Mouse (Mus musculus): Measurements from ENCODE around the gene Nepro. TPM values are rescaled to one million over a fixed set of nuclear protein-coding genes. Genes with fewer than 3 reads are reported as not detected.

Nepro gene
- total RNA-seq, 2 experiments from 2014 or later, result 4.6 to 7.2 TPM

DNA sequence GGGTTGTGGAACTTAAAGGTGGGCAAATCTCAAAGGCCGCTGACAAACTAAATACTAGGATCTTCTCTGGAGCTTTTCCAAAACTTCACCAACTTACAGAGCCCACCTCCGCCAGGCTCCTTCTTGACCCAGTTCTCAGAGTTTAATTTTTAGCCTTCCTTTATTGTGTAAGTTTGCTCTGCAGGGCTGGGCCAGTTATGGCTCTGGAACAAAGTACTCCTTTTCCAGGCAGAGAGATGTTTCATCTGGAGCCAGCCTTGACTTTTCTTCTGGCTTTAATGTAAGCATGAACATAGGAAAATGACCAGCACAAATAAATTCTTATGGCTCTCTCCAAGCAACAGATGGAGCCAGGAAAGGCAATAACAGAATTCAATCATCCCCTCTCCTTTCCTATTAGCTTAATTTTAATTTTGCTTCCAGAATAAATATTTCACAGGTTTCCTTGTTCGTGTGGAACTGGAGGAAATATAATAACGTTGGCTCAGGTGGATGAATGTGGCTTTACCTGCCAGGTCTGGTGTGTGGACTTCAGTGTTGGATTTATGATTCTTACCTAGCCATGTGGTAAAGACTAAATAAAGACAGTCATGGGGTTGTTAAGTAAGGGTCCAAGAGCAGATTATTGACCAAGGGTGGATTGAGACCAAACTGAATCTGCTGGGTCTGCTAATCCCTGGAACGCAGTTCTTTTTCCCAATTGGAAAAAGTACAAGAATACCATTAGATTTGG, 26.5 kb upstream of the Nepro start:
- DNase-seq, result no peak
- intact Hi-C loops (cut with DNase I), result loop anchor here (10.0 kb wide), 1 partner anchor 53 kb away; no protein-coding TSS in a partner anchor

DNA sequence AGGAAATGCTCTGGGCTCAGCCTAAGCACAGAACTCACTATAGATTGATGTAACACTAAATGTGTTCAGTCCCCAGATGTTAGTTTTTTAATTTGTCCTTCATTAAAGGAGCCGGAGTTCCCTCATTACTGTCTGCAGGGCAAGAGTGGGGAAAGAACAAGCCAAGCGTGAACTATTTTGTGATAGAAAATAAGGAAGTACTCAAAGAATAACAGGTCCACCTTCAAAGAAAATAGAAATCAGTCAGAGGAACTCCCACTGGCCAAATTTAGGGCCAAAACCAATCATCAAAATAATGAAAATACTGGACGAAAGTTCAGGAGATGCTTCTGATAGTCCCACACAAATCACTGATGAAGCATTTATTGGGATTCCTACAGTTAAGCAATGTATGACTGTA, 22.9 kb upstream of the Nepro start:
- intact Hi-C loops (cut with DNase I), result loop anchor here (10.0 kb wide), 1 partner anchor 216 kb away; no protein-coding TSS in a partner anchor
- no peak for DNase-seq

DNA sequence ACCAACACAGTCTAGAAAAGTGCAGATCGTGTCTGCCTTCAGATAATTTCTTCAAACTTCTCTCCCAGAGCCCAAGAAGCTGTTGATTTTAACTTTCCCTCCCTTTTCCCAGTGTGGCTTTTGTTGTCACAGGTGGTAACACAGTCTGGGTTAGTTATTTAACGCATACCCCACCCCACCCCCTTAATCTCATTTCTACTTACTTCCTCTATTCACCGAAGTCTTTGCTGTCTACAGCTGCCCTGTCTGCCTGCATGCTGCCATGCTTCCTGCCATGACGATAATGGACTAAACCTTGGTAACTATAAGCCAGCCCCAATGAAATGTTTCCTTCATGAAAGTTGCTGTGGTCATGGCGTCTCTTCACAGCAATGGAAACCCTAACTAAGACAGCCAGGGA, 21.8 kb upstream of the Nepro start:
- intact Hi-C loops (cut with DNase I), result loop anchor here (10.0 kb wide), 1 partner anchor 217 kb away; no protein-coding TSS in a partner anchor
- no peak for DNase-seq

DNA sequence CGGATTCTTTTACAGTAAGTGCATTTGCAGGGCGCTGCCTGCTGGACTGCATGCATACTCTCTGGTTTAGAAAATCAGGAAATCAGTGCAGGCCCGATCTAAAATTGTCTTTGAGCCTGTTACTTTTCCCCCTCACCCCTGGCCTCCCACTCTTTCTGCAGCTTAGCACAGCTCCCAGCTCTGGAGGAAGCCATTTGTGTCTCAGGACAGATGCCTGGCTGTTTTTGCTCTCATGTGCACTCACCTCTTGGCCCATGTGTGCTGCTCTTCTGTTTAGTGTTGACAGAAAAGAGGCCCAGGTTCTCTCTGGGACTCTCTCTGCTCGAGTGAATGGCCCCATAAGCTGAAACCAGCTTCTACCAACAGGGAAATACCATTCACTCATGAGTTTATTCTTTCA, 20.6 kb upstream of the Nepro start:
- DNase-seq, result no peak
- intact Hi-C loops (cut with DNase I), result loop anchor here (10.0 kb wide), 1 partner anchor 219 kb away; no protein-coding TSS in a partner anchor

GRCm38 (mm10) chr16:44716305-44717140, 7.6 kb upstream of the Nepro start:
- intact Hi-C loops (cut with DNase I), result no loop called here
- peak in 1 of 2 experiments; percentile 33 for DNase-seq

DNA sequence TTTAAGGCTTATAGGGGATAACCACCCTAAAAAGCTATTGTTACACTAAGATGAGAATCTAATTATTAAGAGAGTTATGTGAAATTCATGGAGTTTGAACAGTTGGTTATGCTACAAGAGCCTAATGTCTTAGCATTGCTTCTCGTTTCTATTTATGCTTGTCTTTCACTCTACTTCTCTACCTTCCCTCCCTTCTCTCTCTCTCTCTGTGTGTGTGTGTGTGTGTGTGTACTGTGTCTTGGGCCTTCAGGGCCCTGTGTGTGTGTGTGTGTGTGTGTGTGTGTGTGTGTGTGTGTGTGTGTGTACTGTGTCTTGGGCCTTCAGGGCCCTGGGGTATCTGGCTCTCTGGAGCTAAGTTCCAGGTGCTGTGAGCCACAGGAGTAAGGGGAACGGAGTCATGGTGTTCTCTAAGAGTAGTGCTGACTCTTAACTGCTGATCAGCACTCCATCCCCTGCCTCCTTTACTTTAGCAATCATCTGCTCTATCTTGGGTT, 6.9 kb upstream of the Nepro start:
- intact Hi-C loops (cut with DNase I), result no loop called here
- DNase-seq, result no peak

- no peak for DNase-seq
- intact Hi-C loops (cut with DNase I), result no loop called here
Measured at GRCm38 (mm10) chr16:44717838-44718237, 6.3 kb upstream of the Nepro start.

DNA sequence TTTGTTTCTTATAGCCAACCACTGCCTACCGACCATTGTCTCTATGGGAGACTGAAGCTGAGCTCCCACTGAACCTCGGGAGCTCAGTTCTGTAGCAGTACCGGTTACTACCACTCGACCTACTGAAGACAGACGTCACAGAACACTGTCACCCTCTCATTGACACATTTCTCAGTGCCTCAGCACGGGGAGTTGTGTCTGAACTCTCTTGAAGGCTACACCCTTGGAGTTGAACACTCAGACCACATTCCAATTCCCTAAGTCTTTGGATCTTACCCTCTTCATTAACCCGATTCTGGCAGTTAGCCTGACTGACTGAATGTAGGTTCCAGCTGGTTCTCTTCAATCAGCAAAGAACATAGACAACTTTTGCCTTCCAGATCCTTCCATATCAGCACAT, 4.8 kb upstream of the Nepro start:
- no peak for DNase-seq
- intact Hi-C loops (cut with DNase I), result no loop called here

GRCm38 (mm10) chr16:44720518-44720917, 3.6 kb upstream of the Nepro start:
- intact Hi-C loops (cut with DNase I), result no loop called here
- no peak for DNase-seq

- DNase-seq, result no peak
- intact Hi-C loops (cut with DNase I), result no loop called here
Measured at GRCm38 (mm10) chr16:44722666-44723065, 1.4 kb upstream of the Nepro start.

- intact Hi-C loops (cut with DNase I), result no loop called here
- no peak for DNase-seq
Measured at GRCm38 (mm10) chr16:44724847-44725246, 746 bp downstream of the Nepro start.

DNA sequence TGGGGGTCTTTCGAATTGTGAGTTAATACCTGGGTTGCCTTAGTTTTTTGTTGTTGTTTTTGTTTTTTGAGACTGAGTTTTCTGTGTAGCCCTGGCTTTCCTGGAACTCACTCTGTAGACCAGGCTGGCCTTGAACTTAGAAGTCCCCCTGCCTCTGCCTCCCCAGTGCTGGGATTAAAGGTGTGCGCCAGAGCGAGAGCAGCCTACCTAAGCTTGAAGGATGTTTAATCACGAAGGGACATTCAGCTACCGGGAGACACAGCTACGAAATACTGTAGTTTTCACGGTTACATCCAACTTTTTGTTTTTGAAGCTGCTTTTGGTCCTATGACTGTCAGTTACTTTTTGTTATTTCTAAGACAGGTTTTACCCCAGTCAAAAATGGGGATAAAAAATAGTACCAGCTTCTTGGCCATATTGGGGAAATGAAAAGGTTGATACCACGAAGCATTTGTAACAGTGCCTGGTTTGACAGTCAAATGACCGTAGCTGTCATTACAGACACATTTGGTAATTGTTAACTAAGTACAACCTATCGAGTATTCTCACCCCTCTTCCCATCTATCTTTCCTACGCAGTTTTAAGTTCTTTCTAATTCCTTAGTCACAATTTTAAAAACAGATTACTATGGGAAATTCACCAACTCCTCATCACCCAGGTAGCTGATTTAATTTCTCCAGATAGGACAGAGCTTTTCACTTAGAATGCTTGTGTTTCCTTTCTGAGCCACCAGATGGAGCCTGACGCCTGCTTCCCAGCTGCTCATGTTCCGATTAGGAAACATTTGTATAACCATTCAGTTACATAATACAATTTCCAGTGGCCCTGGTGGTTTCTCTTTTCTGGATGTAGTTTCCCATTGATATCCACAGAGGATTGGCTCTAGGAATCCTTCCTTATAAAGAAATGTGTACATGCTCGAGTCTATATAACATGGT, 1.5 kb downstream of the Nepro start:
- peak; percentile 67 to 83 for DNase-seq
- intact Hi-C loops (cut with DNase I), result loop anchor here (1.0 kb wide), 1 partner anchor 365 kb away; no protein-coding TSS in a partner anchor

DNA sequence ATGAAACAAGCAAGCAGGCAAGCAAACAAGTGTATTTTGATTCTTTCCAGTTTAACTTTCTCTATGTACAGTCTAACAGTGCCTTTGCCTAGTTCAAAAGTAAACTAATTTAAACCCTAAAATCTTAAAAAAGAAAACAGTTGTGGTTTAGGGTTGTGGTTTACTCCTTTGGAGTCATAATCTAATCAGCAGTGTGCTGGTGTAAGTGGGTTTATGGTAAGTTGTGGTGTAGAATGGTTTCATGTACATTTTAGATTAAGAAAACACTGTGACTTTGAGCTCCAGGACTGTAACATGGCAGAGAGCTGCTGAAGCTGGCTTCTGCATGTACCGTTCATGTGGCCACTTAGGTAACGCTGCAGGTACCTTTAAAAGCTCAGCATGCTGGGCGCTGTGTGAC, 3.4 kb downstream of the Nepro start:
- no peak for DNase-seq
- intact Hi-C loops (cut with DNase I), result no loop called here

- intact Hi-C loops (cut with DNase I), result no loop called here
Measured at GRCm38 (mm10) chr16:44734059-44734458, 10.0 kb downstream of the Nepro start.

GRCm38 (mm10) chr16:44735676-44736075, 11.6 kb downstream of the Nepro start:
- intact Hi-C loops (cut with DNase I), result no loop called here
- no peak for DNase-seq

More at GRCm38 (mm10) chr16:44734059-44734458, 10.0 kb downstream of the Nepro start:
- DNase-seq, result no peak

DNA sequence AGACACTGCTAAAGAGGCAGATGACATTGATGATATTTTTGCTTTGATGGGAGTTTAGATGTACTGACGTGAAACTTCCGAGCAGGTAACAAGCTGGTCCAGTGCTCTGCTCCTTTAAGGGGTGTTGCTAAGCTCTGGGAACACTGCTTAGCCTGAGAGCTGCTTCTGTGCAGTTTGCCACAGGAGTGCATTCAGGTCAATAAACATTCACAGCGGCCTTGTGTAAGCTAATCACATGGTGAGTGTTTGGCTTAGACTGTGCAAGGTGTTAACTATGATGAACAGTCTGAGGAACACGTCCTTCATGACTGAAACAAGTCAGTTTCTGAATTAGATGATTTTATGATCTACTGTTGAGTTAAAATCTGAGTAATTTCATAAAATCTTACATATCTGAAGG, 12.0 kb downstream of the Nepro start:
- no peak for DNase-seq
- intact Hi-C loops (cut with DNase I), result no loop called here

- no peak for DNase-seq
- intact Hi-C loops (cut with DNase I), result no loop called here
Measured at GRCm38 (mm10) chr16:44742753-44743152, 18.7 kb downstream of the Nepro start.

GRCm38 (mm10) chr16:44745471-44745865, 21.4 kb downstream of the Nepro start:
- intact Hi-C loops (cut with DNase I), result loop anchor here (5.0 kb wide), 1 partner anchor 347 kb away; the partner anchor contains the start of gene Ccdc80
- DNase-seq, result no peak

- DNase-seq, result peak; percentile 75 to 83
- intact Hi-C loops (cut with DNase I), result loop anchor here (5.0 kb wide), 1 partner anchor 346 kb away; the partner anchor contains the start of gene Ccdc80
Measured at GRCm38 (mm10) chr16:44745866-44746562, 21.9 kb downstream of the Nepro start, which contains the start of gene Gtpbp8. Gene Gtpbp8, minus strand, starts transcription at chr16:44746363.

All from heart, postnatal 14 days (tissue).